Mouse (Mus musculus) left cerebral cortex, postnatal 36 days (tissue): Measurements from ENCODE around the gene Ttc9. TPM values are rescaled to one million over a fixed set of nuclear protein-coding genes. Genes with fewer than 3 reads are reported as not detected.

Experiments used
- DNase-seq, 2 experiments: peaks; one replicate each; pipeline ENCODE4 v3.0.0; 2021 to 2022; ENCODE audit warnings: low spot score in 2 of 2, mixed read lengths in 1 of 2
- intact Hi-C: fragments of 180-260 bp; cut with DNase I; formaldehyde crosslinking; loops from one replicate; pipeline ENCODE4 v1.15.1; 2025
- total RNA-seq, 2 experiments: library from RNA; stranded (reverse); gene quantifications; 2 replicates each; pipeline ENCODE4 v1.2.3; 2021

The Ttc9 gene
- total RNA-seq = 10 to 100 TPM; 50.2 to 56.7 TPM

DNA sequence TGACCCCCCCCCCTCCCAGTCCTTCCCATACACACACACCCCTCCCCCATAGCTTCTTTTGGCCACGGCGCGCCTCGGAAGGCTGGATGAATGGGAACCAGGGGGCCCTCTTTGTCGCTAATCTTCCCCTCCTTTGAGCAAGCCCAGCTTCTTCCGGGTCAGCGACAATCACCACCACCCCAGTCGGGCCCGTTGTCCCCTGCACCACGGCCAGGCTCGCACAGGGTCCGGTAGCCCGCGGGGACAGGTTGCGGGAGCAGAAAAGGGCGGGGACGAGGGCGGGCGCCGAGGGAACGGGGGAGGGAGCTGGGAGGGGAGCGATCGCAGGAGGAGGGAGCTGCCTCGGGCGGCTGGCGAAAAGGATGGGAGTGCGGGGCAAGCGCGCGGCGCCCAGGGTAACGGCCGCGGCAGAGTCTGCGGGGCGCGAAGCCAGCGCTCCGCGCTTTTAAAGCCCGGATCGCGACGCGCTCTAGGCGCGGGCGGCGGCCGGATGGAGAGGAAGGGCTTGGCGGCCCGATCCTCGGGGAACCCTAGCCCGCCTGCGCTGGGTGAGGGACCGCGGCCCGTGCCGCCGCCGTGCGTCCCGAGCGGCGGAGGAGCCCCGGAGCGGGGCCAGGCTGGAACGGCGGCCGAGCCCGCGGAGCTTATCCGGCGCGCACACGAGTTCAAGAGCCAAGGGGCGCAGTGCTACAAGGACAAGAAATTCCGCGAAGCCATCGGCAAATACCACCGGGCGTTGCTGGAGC, at the start of gene Ttc9:
Gene Ttc9 (plus strand): TSS at position 335 of the 746 bp plus-strand sequence.
- intact Hi-C loops = loop anchor here (5.0 kb wide), 2 partner anchors 56 to 151 kb away; partner anchors contain the start of gene Map3k9

DNA sequence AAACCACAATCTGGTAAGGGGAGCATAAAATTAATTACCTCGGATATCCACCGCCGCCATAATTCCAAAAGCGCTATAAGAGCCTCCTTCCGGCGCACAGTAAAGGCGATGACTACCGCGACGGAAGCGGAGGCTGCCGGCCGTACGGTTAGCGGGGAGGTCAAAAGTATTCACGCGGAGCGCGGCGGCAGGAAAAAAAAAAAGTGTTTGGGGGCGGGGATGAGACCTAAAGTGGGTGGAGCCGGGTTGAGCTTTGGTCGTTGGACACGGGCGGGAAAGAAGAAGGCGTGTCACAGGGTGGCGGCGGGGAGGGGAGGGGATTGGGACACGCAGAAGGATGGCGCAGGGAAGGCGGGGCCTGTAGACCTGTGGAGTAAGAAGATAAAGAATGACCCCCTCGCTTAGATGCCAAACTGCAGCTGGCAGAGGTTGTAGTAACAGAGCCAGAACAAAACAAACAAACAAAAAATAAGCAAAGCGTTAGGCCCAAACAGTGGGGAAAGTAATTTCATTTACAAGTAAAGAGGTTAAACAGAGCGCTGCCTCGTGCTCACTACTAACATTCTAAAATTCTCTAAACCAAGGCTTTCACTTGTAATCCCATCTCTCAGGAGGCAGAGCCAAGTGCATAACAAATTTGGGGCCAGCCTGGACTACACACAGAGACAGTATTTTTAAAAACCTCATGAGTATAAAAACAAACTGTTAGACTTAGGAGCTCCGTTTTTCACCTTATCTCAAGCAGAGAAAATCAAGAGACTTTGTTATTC, 36.0 kb upstream of the Ttc9 start, which contains the start of gene Med6:
Gene Med6 (minus strand): TSS at position 107 of the 770 bp plus-strand sequence.
- intact Hi-C loops = loop anchor here (2.0 kb wide), 1 partner anchor 62 kb away; the partner anchor contains the start of genes Gm20498 and Synj2bp
- DNase-seq = peak; percentile 88

More for the DNA sequence above, at the start of gene Ttc9:
- DNase-seq = peak; percentile 65 to 73

DNA sequence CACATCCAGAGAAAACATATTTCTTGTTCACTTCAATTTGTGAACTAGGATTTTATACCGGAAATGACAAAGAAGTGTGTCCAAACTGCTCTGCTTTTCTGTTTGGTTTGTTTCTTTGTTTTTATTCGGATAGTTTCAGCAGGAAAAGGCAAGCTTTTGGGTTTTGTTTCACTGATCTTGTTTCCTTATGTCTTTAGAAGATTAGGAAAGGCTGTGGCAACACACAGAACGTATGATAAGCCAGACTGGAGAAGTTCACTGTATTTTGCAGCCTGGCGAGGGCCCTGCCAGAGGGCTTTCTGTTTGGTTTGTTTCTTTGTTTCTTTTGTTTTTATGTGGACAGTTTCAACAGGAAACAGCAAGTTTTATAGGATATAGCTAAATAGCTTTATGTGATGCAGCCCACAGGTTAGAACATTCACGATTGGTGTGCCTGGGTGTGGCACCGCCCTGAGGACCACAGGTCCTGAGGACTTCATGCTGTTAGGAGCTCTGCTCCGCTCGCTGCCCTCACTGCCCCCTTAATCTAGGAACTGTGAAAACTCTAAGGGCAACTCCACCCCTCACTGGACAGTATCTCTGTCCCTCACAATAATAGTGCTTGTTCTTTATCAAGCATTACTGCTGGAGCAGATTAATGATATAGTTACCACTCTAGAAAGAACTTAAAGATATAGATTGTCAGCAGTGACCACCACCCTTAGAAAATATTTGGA, 34.3 kb upstream of the Ttc9 start:
- DNase-seq = no peak
- intact Hi-C loops = no loop called here

DNA sequence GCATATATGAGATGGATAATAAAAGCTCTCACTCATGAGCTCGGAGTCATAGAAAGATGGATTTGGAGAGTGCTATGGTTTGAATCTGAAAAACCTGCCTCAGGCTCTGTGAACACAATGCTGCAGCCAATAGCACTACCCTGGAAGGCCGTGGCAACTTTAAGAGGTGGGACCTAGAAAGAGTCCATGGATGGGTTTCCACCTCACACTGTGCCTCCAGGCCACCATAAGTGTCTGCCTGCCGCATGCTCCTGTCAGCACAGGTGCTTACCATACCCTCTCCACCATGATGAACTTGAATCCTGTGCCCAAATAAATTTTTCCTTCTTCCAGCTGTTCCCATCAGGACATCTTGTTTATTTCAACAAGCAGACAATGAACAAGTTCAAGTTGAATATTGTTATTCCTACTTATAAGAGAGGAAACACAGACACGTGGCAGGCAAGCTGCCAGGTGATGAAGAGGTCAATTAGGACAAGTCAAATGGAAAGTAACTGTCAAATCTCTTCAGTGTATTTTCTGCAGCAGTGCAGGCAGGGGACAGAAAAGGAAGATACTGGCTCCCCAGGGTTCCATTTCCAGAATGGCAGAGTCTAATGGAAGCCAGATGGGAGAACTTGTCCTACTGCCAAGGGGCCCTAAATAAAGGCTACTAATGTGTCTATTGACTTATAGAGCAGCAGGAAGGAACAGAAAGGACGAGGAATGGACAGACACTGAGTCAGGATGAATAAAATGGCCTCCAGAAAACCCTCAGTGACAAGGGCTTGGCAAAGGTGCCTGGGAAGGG, 25.9 kb upstream of the Ttc9 start:
- DNase-seq = no peak
- intact Hi-C loops = no loop called here

DNA sequence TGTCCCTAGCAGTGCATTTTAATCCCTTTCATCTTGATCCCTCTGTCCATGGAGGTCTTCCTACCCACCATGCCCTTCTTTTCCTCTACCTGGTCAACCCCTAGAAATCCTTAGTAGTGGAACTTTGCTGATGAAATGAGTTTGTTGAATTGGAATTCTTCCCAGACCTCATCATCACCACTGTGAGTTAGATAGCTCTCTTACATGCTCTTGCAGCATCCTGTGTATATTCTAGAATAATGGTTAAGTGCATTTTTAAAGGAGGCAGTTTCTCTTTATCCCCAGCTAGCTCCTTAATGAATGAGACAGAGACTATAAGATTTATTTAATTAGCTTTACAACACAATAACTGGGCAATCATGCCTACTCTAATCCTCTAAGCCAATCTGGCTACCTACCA, 21.6 kb upstream of the Ttc9 start:
- intact Hi-C loops = no loop called here
- no peak for DNase-seq

DNA sequence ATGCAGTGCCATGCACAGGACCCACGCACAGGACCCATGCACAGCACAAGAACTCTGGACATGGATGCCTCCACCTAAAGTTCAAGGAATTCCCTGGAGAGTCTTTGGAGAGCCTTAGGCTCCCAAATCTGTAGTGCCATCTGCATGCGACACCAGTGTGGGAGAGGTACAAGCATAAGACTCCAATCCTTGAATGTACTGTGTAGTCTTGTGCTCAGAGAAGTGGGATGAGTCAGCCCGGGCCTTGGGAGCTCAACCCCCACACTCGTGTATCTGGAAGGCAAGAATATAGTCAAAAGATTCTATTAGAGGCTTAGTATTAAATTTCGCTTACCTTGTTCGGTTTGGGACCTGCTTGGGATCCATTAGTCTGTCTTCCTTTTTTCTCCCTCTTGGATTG, 15.2 kb upstream of the Ttc9 start:
- intact Hi-C loops = loop anchor here (5.0 kb wide), 1 partner anchor 71 kb away; no protein-coding TSS in a partner anchor
- DNase-seq = peak in 1 of 2 experiments; percentile 32

DNA sequence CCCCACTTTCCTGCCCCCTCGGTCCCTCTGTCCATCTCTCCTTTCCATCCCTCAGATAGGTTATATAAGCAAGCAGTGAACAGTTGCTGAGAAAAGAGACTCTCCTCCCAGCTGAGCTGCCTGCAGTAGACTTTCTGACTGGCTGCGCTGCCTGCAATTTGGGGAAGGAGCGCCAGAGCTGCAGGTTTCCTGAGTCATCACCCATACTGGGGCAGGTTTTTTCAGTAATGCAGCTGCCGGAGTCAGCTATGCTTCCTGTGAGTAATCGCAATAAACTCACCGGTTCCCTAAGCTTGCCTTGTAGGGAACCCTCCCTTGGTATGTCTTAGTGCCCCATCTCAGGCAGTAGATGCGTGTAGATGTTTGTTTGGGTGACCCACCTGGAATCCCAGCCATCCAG, 14.1 kb upstream of the Ttc9 start:
- intact Hi-C loops = loop anchor here (5.0 kb wide), 1 partner anchor 70 kb away; no protein-coding TSS in a partner anchor

DNA sequence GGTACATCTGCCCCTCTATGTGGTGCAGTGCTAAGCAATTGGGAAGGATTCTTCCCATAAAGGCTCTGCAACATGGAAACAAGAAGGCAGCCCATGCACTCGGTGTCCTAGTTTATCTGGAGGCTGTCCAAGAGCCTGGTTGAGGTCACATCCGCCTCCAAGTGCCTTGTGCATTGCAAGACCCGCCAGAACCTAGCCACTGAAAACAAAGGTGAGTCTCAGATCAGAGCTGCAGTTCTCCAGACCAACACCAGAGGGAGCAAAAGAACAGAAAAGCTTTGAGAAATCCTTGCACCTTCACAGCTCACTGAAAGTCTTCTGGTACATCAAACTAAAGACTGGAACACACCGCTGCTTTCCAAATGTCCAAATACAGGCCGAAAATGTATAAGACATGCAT, 11.7 kb upstream of the Ttc9 start:
- peak; percentile 68 to 78 for DNase-seq
- intact Hi-C loops = loop anchor here (1.0 to 5.0 kb wide), 3 partner anchors 68 to 169 kb away; no protein-coding TSS in a partner anchor

More for the DNA sequence above, 14.1 kb upstream of the Ttc9 start:
- DNase-seq = peak; percentile 37 to 48

DNA sequence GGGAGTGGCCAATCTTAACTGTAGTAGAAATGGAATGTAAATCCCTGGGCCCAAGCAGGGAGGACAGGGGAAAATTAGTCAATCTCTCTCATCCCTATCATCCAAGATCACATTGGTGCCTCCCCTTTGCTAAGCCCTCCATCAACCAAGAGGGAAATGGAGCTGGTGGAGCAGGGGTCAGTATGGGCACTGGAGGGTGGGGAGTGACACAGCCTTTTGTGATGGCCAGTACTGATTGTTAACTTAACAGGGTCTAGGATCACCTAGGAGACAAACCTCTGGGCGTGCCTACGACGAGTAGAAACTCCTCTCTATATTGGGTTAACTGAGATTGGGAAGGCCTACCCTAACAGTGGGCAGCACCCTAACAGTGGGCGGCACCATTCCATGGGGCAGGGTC, 7.7 kb upstream of the Ttc9 start:
- intact Hi-C loops = no loop called here
- DNase-seq = no peak

DNA sequence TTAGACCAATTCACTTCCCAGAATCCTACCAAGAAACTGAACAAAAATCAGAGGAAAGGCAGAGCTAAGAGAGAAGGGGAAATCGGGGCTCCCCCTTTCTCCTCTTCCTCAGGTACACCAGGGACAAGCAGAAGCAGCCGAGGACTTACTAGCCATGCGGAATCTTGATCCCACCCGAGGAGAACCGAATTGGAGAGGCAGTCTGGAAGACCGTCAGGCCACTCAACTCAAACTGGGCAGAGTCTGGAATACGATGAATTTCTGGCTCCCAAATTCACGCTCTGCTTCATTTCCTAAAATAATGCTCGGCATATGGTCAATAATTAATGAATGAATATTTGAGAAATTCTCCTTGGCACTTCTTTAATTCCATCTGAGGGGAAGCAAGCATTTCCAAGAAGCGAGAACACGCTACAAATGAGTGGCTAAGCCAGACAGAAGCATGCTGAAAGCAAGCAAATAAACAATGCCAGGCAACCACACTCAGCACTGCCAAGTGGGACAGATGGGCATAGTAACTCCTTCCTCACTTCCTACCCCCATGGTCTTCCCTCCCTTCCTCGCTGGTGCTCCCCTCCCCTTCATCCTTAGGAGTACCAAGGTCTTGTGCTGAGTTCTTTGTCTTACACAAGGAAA, 4.7 kb upstream of the Ttc9 start:
- intact Hi-C loops = no loop called here
- DNase-seq = no peak

DNA sequence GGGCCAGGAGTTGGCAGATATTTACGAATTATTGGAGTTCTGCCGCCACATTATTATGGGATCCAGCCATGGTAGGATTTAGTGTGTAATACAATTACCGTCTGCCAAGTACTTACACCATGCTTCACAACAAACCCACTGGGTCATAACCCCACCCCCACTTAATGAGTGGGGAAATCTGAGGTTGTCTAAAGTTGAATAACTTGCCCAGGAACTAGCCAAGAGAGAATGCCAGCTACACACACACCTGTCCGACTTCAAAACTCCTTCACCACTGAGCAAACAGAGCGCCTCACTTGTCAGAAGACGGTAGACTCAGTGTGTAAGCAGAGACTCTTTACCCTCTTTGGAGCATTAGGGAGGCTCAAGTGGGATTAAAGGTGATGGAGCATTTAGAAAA, 3.6 kb upstream of the Ttc9 start:
- DNase-seq = no peak
- intact Hi-C loops = no loop called here

DNA sequence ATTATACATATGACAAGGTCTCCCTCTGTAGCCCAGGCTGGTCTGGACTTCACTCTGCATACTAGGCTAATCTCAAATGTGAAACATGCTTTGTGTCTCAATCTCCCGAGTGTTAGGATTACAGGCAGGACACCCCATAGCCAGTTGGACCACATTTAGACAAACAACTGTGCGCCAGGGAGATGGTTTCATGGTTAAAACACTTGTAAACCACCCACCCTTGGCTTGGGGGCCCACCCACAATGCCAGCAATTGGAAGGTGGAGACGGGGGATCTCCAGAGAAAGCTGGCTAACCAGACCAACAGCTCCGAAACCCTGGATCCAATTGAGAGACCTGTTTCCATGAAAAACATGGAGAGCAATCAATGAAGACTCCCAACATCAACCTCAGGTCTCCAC, 3.0 kb upstream of the Ttc9 start:
- no peak for DNase-seq
- intact Hi-C loops = no loop called here

DNA sequence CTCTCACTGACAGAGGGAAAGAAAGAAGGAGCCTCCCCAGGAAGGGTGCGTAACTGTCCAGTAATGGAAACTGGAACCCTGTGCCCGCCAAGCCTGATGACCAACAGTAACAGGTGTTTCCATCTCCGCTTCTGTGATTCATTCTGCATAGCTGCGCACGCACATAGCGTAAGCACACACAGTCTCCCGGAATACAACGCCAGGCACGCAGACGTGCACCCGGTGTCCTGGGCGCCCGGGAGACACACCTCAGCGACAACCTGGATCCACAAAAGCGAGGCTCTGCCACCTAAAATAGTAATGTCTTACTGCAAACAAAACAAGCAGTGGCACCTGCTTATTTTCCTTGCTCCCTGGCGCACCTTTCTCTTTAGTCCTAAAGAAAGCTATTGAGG, 532 bp upstream of the Ttc9 start:
- DNase-seq = peak; percentile 72
- intact Hi-C loops = loop anchor here (5.0 kb wide), 2 partner anchors 57 to 152 kb away; partner anchors contain the start of gene Map3k9

DNA sequence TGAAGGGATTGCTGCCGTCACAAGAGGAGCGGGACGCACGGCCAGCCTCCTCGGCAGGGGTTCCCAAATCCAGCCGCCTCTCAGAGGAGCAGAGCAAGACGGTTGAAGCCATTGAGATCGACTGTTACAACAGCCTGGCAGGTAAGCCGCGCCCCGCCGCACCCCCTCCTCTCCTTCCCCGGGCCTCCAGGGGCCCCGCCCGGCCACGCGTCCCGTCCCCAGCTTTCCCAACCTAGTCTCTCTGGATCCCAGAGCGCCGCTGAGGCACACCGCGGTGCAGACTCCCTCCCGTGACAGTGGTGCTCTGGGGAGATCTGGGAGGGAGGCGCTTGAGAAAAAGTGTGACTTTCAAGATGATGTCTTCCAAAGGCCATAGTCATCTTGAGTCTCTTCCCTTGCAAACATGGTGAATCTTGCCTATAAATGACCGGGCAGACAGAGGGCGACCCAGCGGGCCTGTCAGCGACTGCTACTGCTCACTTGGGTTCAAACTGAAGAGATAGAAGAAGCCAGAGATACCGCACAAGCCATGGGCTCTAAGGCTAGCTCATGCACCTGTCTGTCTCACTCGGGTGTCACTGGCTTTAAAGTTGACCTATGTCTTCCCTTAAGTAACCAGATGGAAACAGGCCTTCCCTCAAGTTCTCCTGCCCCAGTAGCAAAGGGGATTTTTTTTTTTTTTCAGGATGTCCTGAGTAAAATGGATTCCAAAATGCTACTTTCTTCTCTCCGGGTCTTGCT, 782 bp downstream of the Ttc9 start:
- DNase-seq = peak; percentile 57 to 63
- intact Hi-C loops = loop anchor here (5.0 kb wide), 2 partner anchors 55 to 150 kb away; partner anchors contain the start of gene Map3k9

DNA sequence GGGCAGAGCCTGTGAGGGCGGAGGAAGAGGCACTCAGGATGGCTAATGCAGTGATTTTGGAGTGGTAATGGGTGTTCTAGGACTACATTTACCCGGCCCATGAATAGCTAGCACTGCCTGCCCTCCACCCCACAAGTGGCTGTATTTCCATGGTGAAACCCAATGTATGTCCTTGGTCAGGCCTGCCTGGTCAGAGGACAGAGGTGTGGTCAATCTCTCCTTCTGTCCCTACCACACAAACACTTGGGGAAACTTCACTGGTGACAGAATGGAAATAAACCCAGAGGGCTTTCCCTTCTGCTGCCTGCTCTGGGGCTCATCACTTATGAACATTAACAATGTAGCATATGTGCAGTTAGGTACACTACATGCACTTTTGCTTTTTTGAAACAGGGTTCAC, 2.2 kb downstream of the Ttc9 start:
- DNase-seq = no peak
- intact Hi-C loops = loop anchor here (5.0 kb wide), 2 partner anchors 54 to 149 kb away; partner anchors contain the start of gene Map3k9

DNA sequence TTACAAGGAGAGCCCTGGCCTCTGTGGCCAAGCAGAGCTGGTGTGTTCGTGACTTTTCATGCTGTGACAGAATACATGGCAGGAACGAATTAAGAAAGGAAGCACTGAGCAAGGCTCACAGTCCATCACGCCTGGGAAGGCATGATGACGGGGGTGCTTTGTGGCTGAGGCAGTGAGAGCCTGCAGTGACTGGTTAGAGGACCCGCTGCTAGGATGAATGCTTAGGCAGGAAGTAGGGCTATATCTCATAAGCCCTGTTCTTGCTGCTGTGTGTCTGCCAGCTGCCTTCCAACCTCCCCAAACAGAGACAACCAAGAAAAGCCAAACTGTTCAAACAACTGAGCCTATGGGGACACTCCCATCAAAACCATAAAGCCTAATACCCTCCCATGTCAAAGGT, 9.6 kb downstream of the Ttc9 start:
- no peak for DNase-seq
- intact Hi-C loops = no loop called here

DNA sequence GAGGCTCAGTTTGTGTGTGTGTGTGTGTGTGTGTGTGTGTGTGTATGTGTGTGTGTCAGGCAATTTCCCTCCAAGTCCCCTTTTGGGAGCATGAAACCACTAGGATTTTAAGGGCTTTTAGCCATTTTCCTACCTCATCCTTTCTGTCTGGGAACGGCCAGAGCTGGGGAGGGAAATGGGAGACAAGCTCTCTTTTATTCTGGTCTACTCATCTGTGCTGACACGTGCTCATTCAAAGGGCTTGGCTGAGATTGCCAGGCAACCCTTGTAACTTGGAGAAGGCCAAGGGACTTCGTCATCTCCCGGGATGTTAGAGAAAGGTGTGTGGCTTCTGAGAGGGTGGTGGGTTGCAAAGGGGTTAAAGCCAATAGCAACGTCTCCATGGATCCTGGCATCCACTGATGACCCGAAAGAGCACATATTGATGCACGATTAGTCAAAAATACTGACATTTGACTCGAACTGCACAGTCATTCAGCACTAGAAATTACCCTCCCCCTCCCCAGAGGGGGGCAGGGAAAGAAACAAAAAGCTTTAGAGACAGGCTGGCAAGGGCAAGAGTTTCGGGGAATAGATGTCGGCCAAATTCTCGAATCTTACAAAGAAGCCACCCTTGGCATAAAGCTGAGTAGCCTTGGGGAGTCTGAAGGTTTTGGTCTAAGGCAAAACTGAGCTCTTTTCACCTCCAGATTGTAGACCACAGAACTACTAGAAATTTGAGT, 11.5 kb downstream of the Ttc9 start:
- no peak for DNase-seq
- intact Hi-C loops = no loop called here
